Mouse (Mus musculus) neural tube, embryonic 11.5 days (tissue): ENCODE measurements around the gene Rcc1l. TPM values are rescaled to one million over a fixed set of nuclear protein-coding genes. Genes with fewer than 3 reads are reported as not detected.

Source experiments
- ATAC-seq: fragments of 200-750 bp; cut with Nextera tagmentation; 2 replicates; pipeline ENCODE4 v1.8.0; 2017; ENCODE audit warnings: moderate number of reproducible peaks, mild to moderate bottlenecking, moderate TSS enrichment, moderate library complexity; ENCODE audit not compliant: insufficient read depth, low FRiP score, low TSS enrichment
- DNase-seq: peaks from one replicate; pipeline ENCODE4 v3.0.0-alpha.2; 2015; ENCODE audit warnings: low spot score
- H3K27ac ChIP-seq: fragments of 300-500 bp; sonication (generic); 2 replicates; pipeline ENCODE4 v1.5.1; 2014; ENCODE audit warnings: low read depth, mild to moderate bottlenecking, low read length
- H3K27me3 ChIP-seq: fragments of 300-500 bp; sonication (generic); 2 replicates; pipeline ENCODE4 v1.6.1; 2014; ENCODE audit warnings: mild to moderate bottlenecking, low read length, mixed read lengths; ENCODE audit not compliant: control insufficient read depth, insufficient read depth
- H3K36me3 ChIP-seq: fragments of 300-500 bp; sonication (generic); 2 replicates; pipeline ENCODE4 v1.6.1; 2014; ENCODE audit warnings: mild to moderate bottlenecking, low read length, moderate library complexity, mixed read lengths; ENCODE audit not compliant: control insufficient read depth, insufficient read depth
- H3K4me1 ChIP-seq: fragments of 300-500 bp; sonication (generic); 2 replicates; pipeline ENCODE4 v1.6.1; 2014; ENCODE audit warnings: low read length, mixed read lengths; ENCODE audit not compliant: control insufficient read depth, insufficient read depth
- H3K4me2 ChIP-seq: fragments of 300-500 bp; sonication (generic); 2 replicates; pipeline ENCODE4 v1.6.1; 2014; ENCODE audit warnings: low read depth, mild to moderate bottlenecking, moderate library complexity
- H3K4me3 ChIP-seq: fragments of 300-500 bp; sonication (generic); 2 replicates; pipeline ENCODE4 v1.5.1; 2014; ENCODE audit warnings: low read depth, low read length
- H3K9ac ChIP-seq: fragments of 300-500 bp; sonication (generic); 2 replicates; pipeline ENCODE4 v1.6.1; 2014; ENCODE audit warnings: mild to moderate bottlenecking, low read length
- H3K9me3 ChIP-seq: fragments of 300-500 bp; sonication (generic); 2 replicates; pipeline ENCODE4 v1.6.1; 2016; ENCODE audit warnings: low read length; ENCODE audit not compliant: control insufficient read depth
- WGBS: fragments of 180-500 bp; shearing (Covaris S2); extraction: QIAGEN DNeasy Blood & Tissue Kit; methylation state at CpG from one replicate; pipeline ENCODE4 v1.1.7; 2014; 5-methylcytosine and 5-hydroxymethylcytosine counted together
- polyA plus RNA-seq: library from polyadenylated mRNA; unstranded; fragments of >200 nt; fragmentation: Nextera tagmentation; extraction: Ambion mirVana; gene quantifications from 2 replicates; pipeline ENCODE4 v1.2.1, GENCODE M21; 2014

Gene Rcc1l
- polyA plus RNA-seq, 1 experiment from 2014 or later: 23.6 TPM

DNA sequence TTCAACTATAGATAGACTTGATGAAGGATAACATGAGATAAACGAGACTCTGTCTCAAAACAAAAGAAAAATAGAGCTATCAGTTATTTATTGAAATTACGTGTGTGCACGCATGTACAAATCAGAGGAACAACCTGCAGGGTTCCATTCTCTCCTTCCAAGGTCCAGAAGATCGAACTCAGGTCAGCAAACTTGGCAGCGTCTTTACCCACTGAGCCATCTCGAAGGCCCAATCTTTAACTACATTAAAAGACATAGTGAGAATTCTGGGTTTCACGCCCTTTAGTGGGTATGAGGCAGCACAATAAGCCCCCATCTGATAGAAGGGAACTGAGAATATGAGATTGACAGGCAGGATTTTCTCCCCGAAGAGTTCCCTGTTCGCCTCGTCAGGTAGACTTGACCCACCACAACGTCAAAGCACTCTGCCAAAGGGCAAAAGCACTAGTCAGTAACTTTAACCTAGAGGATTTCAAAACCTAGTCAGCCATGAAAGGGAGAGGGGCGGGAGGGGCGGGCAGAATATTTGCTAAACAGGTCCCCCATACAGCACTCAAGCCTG lies 78.2 kb downstream of the Rcc1l start:
- Histone ChIP-seq H3K9ac (peak overlapping the region; percentile 57), H3K4me3 (peak overlapping the region; percentile 71), H3K27ac (no peak overlapping the region), H3K4me2 (peak overlapping the region; percentile 64), H3K9me3 (no peaks in the 10 kb centered on the region), H3K27me3 (no peaks in the 10 kb centered on the region), H3K36me3 (no peaks in the 10 kb centered on the region), H3K4me1 (no peaks in the 10 kb centered on the region)
- DNase-seq (no peak), ATAC-seq (no peak)
- 53% methylated on average over 13 of the region's 13 CpGs for WGBS

Other genes with a start within 250 kb of the Rcc1l start
- 12.5 and 12.6 TPM in 2 replicates for gene Castor2, start 77.1 kb downstream of the Rcc1l start, polyA plus RNA-seq
- 6.9 and 8.6 TPM in 2 replicates for gene Gtf2ird2, start 7.2 kb upstream of the Rcc1l start, polyA plus RNA-seq
- 2.5 and 3.1 TPM in 2 replicates for gene Ncf1, start 52.9 kb upstream of the Rcc1l start, polyA plus RNA-seq
- 193 and 196 TPM in 2 replicates for gene Gtf2i, start 138.0 kb upstream of the Rcc1l start, polyA plus RNA-seq